Mouse (Mus musculus): ENCODE data around the gene Ptgir.

Gene Ptgir

DNA sequence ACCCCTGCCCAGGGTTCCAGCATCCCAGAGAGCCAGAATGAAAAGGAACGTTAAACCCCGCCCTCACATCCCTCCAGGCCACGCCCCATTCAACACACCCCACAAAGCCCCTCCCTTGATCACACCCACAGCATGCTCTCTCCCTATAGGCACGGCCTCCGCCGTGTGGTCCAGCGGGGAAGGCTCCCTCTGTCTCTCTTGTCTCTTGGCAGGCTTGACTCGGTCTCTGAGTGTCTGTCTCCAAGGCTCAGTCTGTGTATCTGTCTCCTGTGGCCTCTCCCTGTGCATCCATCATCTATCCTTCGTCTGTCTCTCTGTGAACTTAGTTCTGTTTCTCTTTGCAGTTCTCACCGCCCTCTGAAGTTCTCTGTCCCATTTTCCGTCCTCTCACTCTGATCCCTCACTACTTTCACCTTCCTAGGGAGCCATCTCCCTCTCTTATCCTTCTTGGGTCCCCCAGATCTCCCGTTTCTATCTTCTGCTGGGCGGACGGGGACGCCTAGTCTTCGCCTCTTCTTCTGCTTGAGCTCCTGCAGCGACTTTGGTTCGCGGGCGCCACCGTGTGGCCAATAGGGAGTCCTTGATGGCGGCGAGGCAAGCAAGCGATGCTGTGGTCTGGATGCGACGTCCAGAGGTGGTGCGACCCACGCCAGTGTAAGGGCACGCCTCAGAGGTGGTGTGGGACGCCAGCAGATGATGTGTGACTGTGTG is 14.5 kb upstream of the Ptgir start, which contains the start of gene Gng8:
TSS of gene Gng8 (plus strand) at position 146 of the 711 bp plus-strand sequence.
- DNase-seq (ENCODE audit: low read depth, low spot score), result no peak

DNA sequence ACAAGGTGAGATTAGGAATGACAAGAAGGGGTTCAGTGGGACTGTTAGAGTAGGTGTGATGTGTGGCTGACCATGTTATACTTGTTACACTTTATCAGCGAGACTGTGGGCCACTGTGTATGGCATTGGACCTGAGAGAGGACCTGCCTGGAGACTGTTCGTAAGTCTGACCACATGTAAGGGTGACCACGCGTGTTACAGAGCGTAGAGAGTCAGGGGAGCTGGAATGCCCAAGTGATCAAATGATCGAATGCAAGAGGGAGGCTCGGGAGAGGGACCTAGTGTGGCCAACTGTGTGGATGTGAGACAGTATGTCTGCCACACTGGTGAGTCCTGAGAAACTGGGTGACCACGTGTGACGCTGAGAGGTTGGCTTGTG is 13.9 kb upstream of the Ptgir start:
- no peak for DNase-seq (ENCODE audit: low read depth, low spot score)

DNA sequence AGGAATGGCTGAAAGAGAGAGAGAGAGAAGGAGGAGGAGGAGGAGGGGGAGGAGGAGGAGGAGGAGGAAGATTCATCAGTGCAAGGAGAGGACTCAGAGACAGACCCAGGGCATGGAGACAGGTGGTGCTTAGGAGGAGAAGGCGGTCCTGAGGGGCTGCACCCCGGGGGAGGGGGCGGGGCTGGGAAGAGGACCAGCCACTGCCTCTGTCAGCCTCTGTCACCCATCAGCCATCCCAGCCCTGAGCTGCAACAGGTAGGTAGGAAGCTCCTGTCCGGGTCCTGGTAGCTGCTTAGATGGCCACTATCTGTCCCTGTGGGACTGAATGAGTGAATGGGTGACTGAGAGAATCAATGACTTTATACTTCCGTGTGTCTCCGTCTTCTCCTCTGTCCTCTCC is 12.7 kb upstream of the Ptgir start:
- DNase-seq (ENCODE audit: low read depth, low spot score), result no peak

DNA sequence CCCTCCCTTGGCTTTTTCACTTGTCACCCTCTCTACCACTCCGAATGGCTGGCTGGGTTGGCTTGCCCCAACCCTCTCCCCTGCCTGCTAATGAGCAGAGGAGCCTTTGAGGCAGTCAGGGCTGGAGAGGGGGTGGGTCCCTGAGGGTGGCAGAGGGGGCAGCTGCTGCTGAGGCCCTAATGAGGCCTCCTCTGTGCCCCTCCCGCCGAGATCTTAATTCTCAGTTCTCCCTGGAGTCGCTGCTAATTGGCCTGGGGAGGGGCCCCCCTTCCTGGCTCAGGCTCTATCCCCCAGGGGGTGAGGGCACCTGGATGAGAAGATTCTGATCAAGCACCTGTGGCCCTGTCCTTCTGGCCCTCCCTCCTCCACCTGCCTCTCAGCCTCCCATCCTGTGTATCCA is 12.0 kb upstream of the Ptgir start:
- DNase-seq (ENCODE audit: low read depth, low spot score), result no peak

DNA sequence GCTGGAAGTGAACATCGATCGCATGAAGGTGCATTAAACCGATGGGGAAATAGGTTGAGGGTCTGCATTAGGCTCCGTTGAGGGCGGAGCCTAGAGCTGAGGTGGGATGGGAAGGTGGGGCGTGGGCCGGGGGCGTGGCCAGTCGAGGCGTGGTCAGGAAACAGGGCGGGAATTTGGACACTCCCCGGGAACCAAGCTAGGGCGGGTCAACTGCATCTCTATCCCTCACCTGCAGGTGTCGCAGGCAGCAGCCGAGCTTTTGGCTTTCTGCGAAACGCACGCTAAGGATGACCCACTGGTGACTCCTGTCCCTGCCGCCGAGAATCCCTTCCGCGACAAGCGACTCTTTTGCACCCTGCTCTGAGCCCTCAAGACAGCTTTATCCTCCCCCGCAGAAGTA is 11.3 kb upstream of the Ptgir start:
- no peak for DNase-seq (ENCODE audit: low read depth, low spot score)

DNA sequence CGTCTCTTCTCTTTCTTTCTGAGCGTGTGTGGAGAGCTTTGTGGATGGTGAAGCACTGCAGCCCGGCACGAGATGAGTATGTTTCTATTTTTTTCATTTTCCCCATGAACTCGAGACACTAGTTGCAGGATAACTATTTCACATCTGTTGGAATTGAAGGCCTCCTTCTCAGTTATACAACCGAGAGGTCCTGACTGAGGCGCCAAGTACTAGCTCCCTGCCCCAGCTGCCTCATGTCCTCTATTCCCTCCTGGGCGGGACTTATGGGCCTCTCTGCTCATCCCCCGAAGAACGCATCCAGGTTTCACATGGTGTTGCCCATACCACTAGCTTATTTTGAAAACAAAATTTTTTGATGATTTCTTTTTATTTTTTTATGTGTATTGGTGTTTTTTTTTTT is 10.8 kb upstream of the Ptgir start:
- DNase-seq (ENCODE audit: low read depth, low spot score), result no peak

DNA sequence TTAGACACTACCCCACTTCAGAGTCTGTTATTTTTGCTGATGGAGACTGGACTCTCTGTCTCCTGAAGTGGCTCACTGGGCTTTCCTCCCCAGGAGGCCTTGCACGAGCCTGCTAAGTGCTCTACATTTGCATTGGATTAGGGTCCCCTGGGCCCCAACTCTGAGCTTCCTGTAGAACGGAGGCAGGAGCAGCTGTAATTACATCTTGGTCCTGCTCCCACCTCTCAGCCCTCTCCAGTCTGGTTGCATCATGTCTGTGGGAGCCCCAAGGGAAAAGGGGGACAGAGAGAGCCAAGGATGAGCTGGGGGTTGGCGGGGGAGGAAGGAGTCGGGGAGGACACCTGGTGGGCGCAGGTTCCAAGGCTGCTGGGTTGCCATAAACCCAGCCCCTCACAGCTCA is 5.8 kb upstream of the Ptgir start:
- no peak for DNase-seq (ENCODE audit: low read depth, low spot score)

DNA sequence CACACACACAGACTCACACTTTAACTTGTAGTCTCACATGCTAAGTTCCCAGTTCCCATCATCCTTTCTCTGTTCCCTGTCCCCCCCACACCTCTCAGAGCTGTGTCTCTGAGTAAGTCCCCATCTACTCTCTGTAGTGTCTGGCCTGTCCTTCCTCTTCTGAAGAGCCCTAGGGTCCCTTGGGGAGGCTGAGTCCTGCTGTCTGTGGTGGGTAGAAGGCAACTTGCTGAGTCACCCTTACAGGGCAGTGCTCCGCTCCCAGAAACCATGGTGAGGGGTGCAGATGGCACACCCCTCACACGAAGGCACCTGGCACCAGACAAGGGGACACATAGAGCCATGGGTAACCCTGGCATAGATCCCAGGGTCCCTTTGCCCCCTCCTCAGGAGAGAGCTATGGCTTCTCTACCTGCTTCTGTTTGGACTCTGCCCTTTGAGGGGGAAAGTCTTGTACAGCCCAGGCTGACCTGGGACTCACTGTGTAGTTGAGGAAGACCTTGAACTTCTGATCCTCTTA is 2.8 kb upstream of the Ptgir start:
- DNase-seq (ENCODE audit: low read depth, low spot score), result no peak

GRCm38 (mm10) chr7:16904120-16904675 is 2.1 kb upstream of the Ptgir start:
- DNase-seq (ENCODE audit: low read depth, low spot score), result no peak

DNA sequence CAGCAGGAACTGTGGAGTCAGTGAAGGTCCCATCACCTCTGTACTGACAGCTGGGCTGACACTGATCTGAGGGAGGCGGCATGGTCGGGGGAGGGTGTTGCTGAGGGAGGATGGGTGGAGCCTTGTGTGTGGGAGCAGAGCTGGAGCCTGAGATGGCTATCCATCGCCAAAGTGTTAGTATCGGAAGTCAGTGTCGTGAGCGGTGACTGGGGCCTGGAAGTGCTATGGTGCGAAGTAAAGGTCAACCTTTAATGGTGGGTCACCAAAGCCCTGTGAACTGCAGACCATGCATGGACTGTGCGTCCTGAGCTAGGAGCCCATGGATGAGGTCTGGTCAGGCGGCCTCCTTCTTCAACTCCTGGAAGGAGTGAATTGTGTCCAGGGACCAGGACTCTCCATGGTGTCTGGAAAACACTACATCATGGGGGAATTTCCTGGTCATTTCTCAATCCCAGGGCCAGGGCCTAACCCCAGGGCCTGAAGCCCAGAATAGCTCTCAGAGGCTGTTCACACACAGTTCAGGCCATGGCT is 734 bp upstream of the Ptgir start:
- DNase-seq (ENCODE audit: low read depth, low spot score), result no peak

DNA sequence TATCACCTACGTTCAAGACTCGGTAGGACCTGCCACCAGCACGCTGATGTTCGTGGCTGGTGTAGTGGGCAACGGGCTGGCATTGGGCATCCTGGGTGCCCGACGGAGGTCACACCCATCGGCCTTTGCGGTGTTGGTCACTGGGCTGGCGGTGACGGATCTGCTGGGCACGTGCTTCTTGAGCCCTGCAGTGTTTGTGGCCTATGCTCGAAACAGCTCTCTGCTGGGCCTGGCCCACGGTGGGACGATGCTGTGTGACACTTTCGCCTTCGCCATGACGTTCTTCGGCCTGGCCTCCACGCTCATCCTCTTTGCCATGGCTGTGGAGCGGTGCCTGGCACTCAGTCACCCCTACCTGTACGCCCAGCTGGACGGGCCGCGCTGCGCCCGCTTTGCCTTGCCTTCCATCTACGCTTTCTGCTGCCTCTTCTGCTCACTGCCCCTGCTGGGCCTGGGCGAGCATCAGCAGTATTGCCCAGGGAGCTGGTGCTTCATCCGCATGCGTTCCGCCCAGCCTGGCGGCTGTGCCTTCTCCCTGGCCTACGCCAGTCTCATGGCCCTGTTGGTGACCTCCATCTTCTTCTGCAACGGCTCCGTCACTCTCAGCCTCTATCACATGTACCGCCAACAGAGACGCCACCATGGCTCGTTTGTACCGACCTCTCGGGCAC is 734 bp downstream of the Ptgir start:
- no peak for DNase-seq (ENCODE audit: low read depth, low spot score)

GRCm38 (mm10) chr7:16907842-16908241 is 1.6 kb downstream of the Ptgir start:
- no peak for DNase-seq (ENCODE audit: low read depth, low spot score)

- DNase-seq (ENCODE audit: low read depth, low spot score), result no peak
Measured at GRCm38 (mm10) chr7:16908367-16908766, 2.1 kb downstream of the Ptgir start.

- DNase-seq (ENCODE audit: low read depth, low spot score), result no peak
Measured at GRCm38 (mm10) chr7:16908859-16909258, 2.6 kb downstream of the Ptgir start.

DNA sequence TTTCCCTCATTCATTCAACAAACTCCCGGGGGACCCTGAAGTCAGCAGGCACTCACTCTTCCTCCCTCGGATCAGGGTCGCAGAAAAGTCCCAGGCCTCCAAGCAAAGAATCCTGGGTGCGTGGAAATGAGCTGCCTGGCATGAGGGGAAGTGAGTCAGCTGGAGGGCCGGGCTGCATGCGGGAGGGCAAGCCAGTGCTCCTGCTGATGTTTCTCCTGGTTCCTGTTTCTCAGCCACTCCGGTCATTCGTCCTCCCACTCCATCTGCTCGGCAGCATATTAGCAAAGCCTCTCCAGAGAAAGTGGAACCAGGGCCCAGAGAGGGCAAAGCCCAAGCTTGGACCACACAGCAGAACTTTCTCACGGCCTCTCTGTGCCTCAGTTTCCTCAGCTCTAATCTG is 3.6 kb downstream of the Ptgir start:
- DNase-seq (ENCODE audit: low read depth, low spot score), result no peak

GRCm38 (mm10) chr7:16911904-16912303 is 5.6 kb downstream of the Ptgir start:
- DNase-seq (ENCODE audit: low read depth, low spot score), result no peak

DNA sequence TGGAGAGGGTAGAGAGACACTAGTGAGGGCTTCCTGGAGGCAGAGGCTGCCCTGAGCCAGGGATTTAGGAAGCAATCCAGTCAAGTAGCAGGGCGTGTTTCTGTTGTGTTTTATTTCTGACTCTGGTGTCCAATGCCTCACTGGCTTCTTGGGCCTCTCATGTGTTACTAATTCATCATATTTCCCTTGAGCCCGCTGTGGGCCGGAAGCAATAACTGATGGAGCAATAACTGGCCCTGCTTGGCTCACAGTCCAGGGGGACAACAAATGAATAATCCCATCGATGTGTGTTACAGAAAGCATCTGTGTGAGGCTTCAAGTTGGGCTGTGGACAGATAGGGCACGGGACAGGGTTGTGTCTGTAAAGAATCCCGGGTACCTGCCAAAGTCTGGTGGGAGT is 6.1 kb downstream of the Ptgir start:
- no peak for DNase-seq (ENCODE audit: low read depth, low spot score)

DNA sequence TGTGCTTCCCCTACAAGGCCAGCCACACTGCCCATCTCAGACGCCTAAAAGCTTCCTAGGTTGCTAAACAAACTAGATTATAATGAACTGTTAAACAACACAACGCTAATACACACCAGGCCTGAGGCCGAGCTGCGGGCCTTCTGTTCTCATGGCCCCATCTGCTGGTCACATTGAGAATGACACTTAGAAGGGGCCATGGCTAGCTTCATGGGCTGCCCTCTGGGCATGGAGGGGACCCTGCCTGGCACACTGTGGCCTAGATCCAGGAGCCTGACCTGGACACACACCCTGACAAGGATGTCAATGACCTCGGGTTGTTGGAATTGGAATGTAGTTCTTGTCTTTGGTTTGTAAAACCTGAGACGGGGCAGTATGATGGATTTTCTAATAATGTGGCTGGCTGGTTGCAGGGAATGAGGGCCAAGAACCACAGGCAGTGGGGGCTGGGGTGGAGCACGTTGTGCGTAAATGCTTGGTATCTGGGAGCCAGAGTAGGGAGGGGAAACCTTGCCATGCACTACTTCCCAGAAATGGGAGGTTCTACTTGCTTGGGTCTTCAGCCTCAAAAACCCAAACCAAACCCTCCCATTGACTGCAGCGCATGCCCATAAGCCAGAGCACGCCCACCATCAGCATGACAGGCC is 7.6 kb downstream of the Ptgir start:
- no peak for DNase-seq (ENCODE audit: low read depth, low spot score)

GRCm38 (mm10) chr7:16914453-16915343 is 8.4 kb downstream of the Ptgir start:
- no peak for DNase-seq (ENCODE audit: low read depth, low spot score)

DNA sequence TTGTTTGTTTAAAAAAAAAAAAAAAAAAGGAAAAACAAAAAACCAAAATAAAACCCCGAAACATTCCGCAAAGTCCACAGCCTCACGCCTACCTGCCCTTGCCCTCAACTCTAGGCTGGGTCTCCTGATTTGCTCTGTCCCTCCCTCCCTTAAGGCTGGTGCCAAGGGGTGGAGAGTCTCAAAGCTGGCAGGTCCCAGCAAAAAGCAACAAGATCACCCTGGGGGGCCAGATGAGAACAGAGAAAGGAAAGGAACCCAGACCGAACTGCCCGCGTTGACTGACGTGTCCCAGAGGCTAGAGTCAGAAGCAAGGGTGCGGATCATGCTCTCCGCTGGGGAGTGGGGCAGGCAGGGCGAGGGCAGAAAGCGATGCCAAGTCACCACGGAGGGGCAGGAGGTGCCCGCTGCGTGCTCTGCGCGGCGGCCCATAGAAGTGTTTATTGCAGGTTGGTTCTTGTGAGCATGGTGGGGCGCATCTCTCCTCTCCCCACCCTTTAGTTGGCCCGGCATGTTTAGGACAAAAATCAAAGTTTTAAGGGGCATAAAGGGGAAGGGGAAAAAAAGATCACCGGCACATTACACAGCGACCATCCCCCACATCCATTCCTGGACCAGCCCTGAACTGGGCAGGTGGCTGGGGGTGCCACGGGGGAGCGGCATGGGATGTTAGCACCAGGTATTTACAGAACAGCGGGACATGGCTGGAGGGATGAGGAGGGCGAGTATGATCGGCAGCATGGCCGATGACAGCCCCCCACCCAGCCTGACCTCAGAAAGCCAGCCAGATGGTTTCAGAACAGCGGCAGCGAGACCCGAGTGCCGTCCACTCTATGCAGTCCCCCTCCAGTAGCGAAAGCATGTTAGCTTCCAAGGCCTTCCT is 9.4 kb downstream of the Ptgir start:
- no peak for DNase-seq (ENCODE audit: low read depth, low spot score)
